Mouse (Mus musculus): ENCODE measurements around the gene Crhr2.

The Crhr2 gene

GRCm38 (mm10) chr6:55132794-55133193 lies at the start of gene Crhr2:
Gene Crhr2, minus strand, starts transcription at chr6:55133016.
- no peak for ATAC-seq (ENCODE audit: insufficient number of reproducible peaks, low FRiP score, low TSS enrichment)

- ATAC-seq (ENCODE audit: insufficient number of reproducible peaks, low FRiP score, low TSS enrichment), result no peak
These were observed 46.7 kb upstream of the Crhr2 start for GRCm38 (mm10) chr6:55179560-55179959.

GRCm38 (mm10) chr6:55177060-55177732 lies 44.4 kb upstream of the Crhr2 start:
- no peak for ATAC-seq (ENCODE audit: insufficient number of reproducible peaks, low FRiP score, low TSS enrichment)

GRCm38 (mm10) chr6:55175892-55176291 lies 43.1 kb upstream of the Crhr2 start:
- no peak for ATAC-seq (ENCODE audit: insufficient number of reproducible peaks, low FRiP score, low TSS enrichment)

GRCm38 (mm10) chr6:55175456-55175855 lies 42.6 kb upstream of the Crhr2 start:
- no peak for ATAC-seq (ENCODE audit: insufficient number of reproducible peaks, low FRiP score, low TSS enrichment)

GRCm38 (mm10) chr6:55174741-55175181 lies 41.9 kb upstream of the Crhr2 start, which contains the start of gene Inmt:
Gene Inmt, minus strand, starts transcription at chr6:55175043.
- ATAC-seq (ENCODE audit: insufficient number of reproducible peaks, low FRiP score, low TSS enrichment), result no peak

- no peak for ATAC-seq (ENCODE audit: insufficient number of reproducible peaks, low FRiP score, low TSS enrichment)
These were observed 41.1 kb upstream of the Crhr2 start for GRCm38 (mm10) chr6:55173941-55174349.

- no peak for ATAC-seq (ENCODE audit: insufficient number of reproducible peaks, low FRiP score, low TSS enrichment)
These were observed 40.4 kb upstream of the Crhr2 start for GRCm38 (mm10) chr6:55173171-55173570.

- no peak for ATAC-seq (ENCODE audit: insufficient number of reproducible peaks, low FRiP score, low TSS enrichment)
These were observed 38.8 kb upstream of the Crhr2 start for GRCm38 (mm10) chr6:55171638-55172037.

- no peak for ATAC-seq (ENCODE audit: insufficient number of reproducible peaks, low FRiP score, low TSS enrichment)
These were observed 37.0 kb upstream of the Crhr2 start for GRCm38 (mm10) chr6:55169818-55170217.

- ATAC-seq (ENCODE audit: insufficient number of reproducible peaks, low FRiP score, low TSS enrichment), result peak; percentile 65
These were observed 34.1 kb upstream of the Crhr2 start for GRCm38 (mm10) chr6:55166777-55167463.

GRCm38 (mm10) chr6:55163046-55163584 lies 30.3 kb upstream of the Crhr2 start:
- ATAC-seq (ENCODE audit: insufficient number of reproducible peaks, low FRiP score, low TSS enrichment), result no peak

GRCm38 (mm10) chr6:55161311-55161761 lies 28.5 kb upstream of the Crhr2 start:
- ATAC-seq (ENCODE audit: insufficient number of reproducible peaks, low FRiP score, low TSS enrichment), result no peak

- ATAC-seq (ENCODE audit: insufficient number of reproducible peaks, low FRiP score, low TSS enrichment), result no peak
These were observed 26.4 kb upstream of the Crhr2 start for GRCm38 (mm10) chr6:55159256-55159655.

GRCm38 (mm10) chr6:55152226-55152625 lies 19.4 kb upstream of the Crhr2 start:
- no peak for ATAC-seq (ENCODE audit: insufficient number of reproducible peaks, low FRiP score, low TSS enrichment)

GRCm38 (mm10) chr6:55146138-55146537 lies 13.3 kb upstream of the Crhr2 start:
- no peak for ATAC-seq (ENCODE audit: insufficient number of reproducible peaks, low FRiP score, low TSS enrichment)

GRCm38 (mm10) chr6:55145285-55145684 lies 12.5 kb upstream of the Crhr2 start:
- no peak for ATAC-seq (ENCODE audit: insufficient number of reproducible peaks, low FRiP score, low TSS enrichment)

- no peak for ATAC-seq (ENCODE audit: insufficient number of reproducible peaks, low FRiP score, low TSS enrichment)
These were observed 5.5 kb upstream of the Crhr2 start for GRCm38 (mm10) chr6:55138343-55138742.

GRCm38 (mm10) chr6:55133425-55133824 lies 609 bp upstream of the Crhr2 start:
- no peak for ATAC-seq (ENCODE audit: insufficient number of reproducible peaks, low FRiP score, low TSS enrichment)

GRCm38 (mm10) chr6:55131301-55131700 lies 1.5 kb downstream of the Crhr2 start:
- no peak for ATAC-seq (ENCODE audit: insufficient number of reproducible peaks, low FRiP score, low TSS enrichment)

GRCm38 (mm10) chr6:55130631-55131030 lies 2.2 kb downstream of the Crhr2 start:
- ATAC-seq (ENCODE audit: insufficient number of reproducible peaks, low FRiP score, low TSS enrichment), result no peak
